Mouse (Mus musculus): ENCODE results near the gene Zic4. TPM values are rescaled to one million over a fixed set of nuclear protein-coding genes. Genes with fewer than 3 reads are reported as not detected.
A peak's percentile ranks its signal among the peaks of the same experiment; 100 is the strongest.

Zic4 gene
- total RNA-seq, 2 experiments from 2014 or later = not detected

GRCm38 (mm10) chr9:91378411-91379299, 16.4 kb downstream of the Zic4 start:
- intact Hi-C loops (cut with DNase I) = no loop called here
- DNase-seq = no peak

GRCm38 (mm10) chr9:91379300-91379635, 17.1 kb downstream of the Zic4 start:
- no peak for DNase-seq
- intact Hi-C loops (cut with DNase I) = no loop called here

GRCm38 (mm10) chr9:91379781-91380457, 17.7 kb downstream of the Zic4 start:
- intact Hi-C loops (cut with DNase I) = no loop called here
- no peak for DNase-seq

GRCm38 (mm10) chr9:91380458-91380914, 18.3 kb downstream of the Zic4 start:
- no peak for DNase-seq
- intact Hi-C loops (cut with DNase I) = no loop called here

GRCm38 (mm10) chr9:91381284-91382110, 19.3 kb downstream of the Zic4 start:
- DNase-seq = peak in 1 of 2 experiments; percentile 15
- intact Hi-C loops (cut with DNase I) = no loop called here

- no peak for DNase-seq
- intact Hi-C loops (cut with DNase I) = no loop called here
Measured at GRCm38 (mm10) chr9:91382111-91382379, 19.8 kb downstream of the Zic4 start.

GRCm38 (mm10) chr9:91382471-91383255, 20.4 kb downstream of the Zic4 start:
- intact Hi-C loops (cut with DNase I) = no loop called here
- DNase-seq = no peak

- intact Hi-C loops (cut with DNase I) = no loop called here
- no peak for DNase-seq
Measured at GRCm38 (mm10) chr9:91383441-91384135, 21.4 kb downstream of the Zic4 start.

GRCm38 (mm10) chr9:91384136-91384500, 21.9 kb downstream of the Zic4 start:
- intact Hi-C loops (cut with DNase I) = no loop called here
- DNase-seq = no peak

GRCm38 (mm10) chr9:91384693-91385560, 22.7 kb downstream of the Zic4 start:
- no peak for DNase-seq
- intact Hi-C loops (cut with DNase I) = no loop called here

- intact Hi-C loops (cut with DNase I) = no loop called here
- DNase-seq = no peak
Measured at GRCm38 (mm10) chr9:91385561-91386430, 23.6 kb downstream of the Zic4 start.

GRCm38 (mm10) chr9:91386502-91386890, 24.3 kb downstream of the Zic4 start:
- DNase-seq = no peak
- intact Hi-C loops (cut with DNase I) = no loop called here

- intact Hi-C loops (cut with DNase I) = no loop called here
- no peak for DNase-seq
Measured at GRCm38 (mm10) chr9:91386891-91387739, 24.9 kb downstream of the Zic4 start.

GRCm38 (mm10) chr9:91387740-91388080, 25.5 kb downstream of the Zic4 start:
- intact Hi-C loops (cut with DNase I) = no loop called here
- no peak for DNase-seq

- no peak for DNase-seq
- intact Hi-C loops (cut with DNase I) = no loop called here
Measured at GRCm38 (mm10) chr9:91388173-91388572, 26.0 kb downstream of the Zic4 start.

- intact Hi-C loops (cut with DNase I) = no loop called here
- no peak for DNase-seq
Measured at GRCm38 (mm10) chr9:91393376-91394068, 31.3 kb downstream of the Zic4 start.

- DNase-seq = no peak
- intact Hi-C loops (cut with DNase I) = no loop called here
Measured at GRCm38 (mm10) chr9:91394211-91394646, 32.0 kb downstream of the Zic4 start.
